Mouse (Mus musculus) thymus, postnatal 36 days (tissue): ENCODE data around the gene Fbxo40.

Experiments used
- DNase-seq, 2 experiments: peaks; one replicate each; pipeline ENCODE4 v3.0.0; 2022; ENCODE audit warnings: mixed read lengths in 2 of 2

Fbxo40 gene

DNA sequence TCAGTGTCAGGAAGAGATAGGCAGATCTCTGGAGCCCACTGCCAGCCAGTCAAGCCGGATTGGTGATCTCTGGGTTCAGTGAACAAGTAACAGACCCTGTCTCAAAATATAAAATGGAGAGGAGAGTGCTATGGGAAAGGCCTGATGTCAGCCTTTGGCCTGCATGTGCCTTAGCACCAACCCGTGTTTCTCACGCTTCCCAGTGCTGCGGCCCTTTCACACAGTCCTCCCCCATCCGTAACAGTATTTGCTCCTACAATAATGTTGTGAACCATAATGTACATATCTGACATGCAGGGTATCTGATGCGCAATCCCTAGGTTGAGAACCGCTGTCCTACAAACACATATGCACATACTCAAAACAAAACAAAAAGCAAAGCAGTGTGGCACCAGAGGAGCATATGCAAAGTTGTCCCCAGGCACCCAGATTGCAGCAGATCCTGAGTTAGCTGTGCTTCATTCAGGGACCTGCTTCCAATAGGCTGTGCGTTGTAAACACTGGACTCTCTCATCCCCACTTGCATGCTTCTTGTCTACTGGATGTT is 69.1 kb downstream of the Fbxo40 start:
- DNase-seq, result no peak

DNA sequence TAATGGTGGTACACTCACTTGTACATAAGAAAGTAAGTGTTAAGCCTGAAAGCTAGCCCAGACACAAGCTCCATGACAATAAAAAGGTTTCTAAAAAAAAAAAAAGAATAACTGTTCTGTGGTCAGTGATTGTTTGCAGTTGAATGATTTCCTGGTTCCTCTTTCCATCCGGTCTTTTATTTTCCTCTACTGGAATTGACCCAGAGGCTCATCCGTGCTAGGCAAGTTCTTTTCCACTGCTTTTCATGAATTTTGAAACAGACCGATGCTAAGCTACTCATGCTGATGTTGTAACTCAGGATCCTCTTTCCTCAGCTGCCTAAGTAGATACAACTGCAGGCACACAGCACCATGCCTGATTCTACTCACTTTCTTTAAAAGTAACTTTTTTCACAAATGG is 69.9 kb downstream of the Fbxo40 start:
- DNase-seq, result no peak

DNA sequence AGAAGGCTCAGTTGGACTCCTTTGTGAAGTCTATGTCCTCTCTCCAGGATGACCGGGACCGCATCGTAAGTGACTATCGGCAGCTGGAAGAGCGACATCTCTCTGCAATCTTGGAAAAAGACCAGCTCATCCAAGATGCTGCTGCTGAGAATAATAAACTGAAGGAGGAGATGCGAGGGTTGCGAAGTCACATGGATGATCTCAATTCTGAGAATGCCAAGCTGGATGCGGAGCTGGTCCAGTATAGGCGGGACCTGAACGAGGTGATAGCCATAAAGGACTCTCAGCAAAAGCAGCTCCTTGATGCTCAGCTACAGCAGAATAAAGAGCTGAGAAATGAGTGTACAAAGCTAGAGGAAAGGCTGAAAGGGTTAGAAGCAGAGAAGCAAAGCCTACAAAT is 71.8 kb downstream of the Fbxo40 start:
- no peak for DNase-seq

DNA sequence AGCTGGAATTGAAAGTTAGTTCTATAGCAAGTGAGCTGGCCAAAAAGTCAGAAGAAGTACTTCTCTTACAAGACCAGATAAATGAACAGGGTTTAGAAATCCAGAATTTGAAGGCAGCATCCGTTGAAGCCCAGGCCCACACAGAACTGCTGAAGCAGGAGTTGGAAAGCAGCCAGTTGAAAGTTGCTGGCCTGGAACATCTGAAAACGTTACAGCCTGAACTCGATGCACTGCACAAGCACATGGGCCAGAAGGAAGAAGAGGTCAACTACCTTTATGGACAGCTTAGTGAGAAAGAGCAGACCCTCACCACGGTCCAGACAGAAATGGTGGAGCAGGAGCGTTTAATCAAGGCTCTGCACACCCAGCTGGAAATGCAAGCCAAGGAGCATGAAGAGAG is 76.1 kb downstream of the Fbxo40 start:
- DNase-seq, result no peak
